8 mouse cellular contexts compared by ENCODE assay signal in the genomic region with DNA sequence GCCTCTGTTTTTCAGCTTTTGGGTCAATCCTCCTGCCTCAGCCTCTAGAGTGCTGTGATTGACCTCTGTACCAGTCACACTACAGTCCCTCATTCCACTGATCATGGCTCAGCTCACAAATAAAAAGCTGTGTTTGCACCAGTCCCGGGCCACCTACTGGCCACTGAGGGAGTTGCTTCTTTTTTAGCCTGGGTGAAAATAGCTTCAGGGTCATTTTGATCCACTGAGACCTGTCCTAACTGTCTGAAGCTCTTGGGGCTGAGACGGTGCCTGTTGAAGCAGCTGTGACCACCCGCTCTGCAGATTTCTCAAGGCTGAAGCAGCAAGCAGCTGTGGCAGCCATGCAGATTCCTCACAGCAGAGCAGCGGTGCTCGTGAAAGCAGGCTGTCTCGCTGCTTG. TPM values are rescaled to one million over a fixed set of nuclear protein-coding genes. Genes with fewer than 3 reads are reported as not detected.
DNase-seq lines count a peak whose midpoint lies in the region; TF ChIP-seq lines count a peak whose summit lies in the region.

No protein-coding gene starts in this region.

- peak; percentile 26 for DNase-seq in lung, adult 2 months
- DNase-seq in lung, postnatal 25 days (ENCODE audit: low spot score) = no peak
- DNase-seq in Muller cell, postnatal 12 days (ENCODE audit: inconsistent ontology term) = peak; percentile 39
- DNase-seq in cerebellum, adult 9-10 months = peak; percentile 57
- peak; percentile 34 for DNase-seq in heart, adult 8-10 months (ENCODE audit: low spot score)
- DNase-seq in kidney, postnatal 14 days = peak; percentile 47
- peak; percentile 80 for DNase-seq in retina, embryonic 14.5 days (ENCODE audit: low spot score)
- no peak for DNase-seq in urinary bladder, adult 18-20 months (ENCODE audit: low spot score in 2 of 2)

- no peak overlapping the region for H3K4me3 ChIP-seq in lung, adult 2 months (replicated peaks; ENCODE audit: extremely low read depth, low read depth, low read length)

- no peak for TF ChIP-seq POLR2A in lung, adult 2 months (IDR thresholded peaks at IDR 0.05; ENCODE audit: borderline replicate concordance, extremely low read depth, low read depth, low read length)

- 70% methylated on average over 6 of the region's 6 CpGs for WGBS in lung, adult 2 months

- H3K4me1 ChIP-seq in lung, adult 2 months (ENCODE audit: control insufficient read depth, insufficient read depth, low read length) = 0 out of 2 replicates have a peak, but pooled peaks cover 2% of the 10 kb centered on the region

- peak; percentile 71 for TF ChIP-seq CTCF in lung, adult 2 months (IDR thresholded peaks at IDR 0.05; ENCODE audit: insufficient read depth, low read length)

RNA-seq across cellular contexts. Expression of a gene that starts 14.0 kb away (rescaled TPM):
- 7.1 and 10.6 TPM in 2 replicates for polyA plus RNA-seq in lung, adult 2 months (2012; rRNA removed)
- 1 to 10 TPM; 4.3 to 7.9 (median 7.2) TPM for total RNA-seq in heart, adult 8-10 months (2022)

RNA-seq across cellular contexts. Expression of a gene that starts 46.7 kb away (rescaled TPM):
- polyA plus RNA-seq in lung, adult 2 months (2012; rRNA removed) = 0.23 and 0.53 TPM in 2 replicates
- 1 to 10 TPM in 1 of 4 experiments, under 1 TPM in 3; 0.38 to 1.2 (median 0.91) TPM for total RNA-seq in heart, adult 8-10 months (2022)

RNA-seq across cellular contexts. Expression of a gene that starts 52.1 kb away (rescaled TPM):
- polyA plus RNA-seq in lung, adult 2 months (2012; rRNA removed) = not detected in 2 replicates
- not detected for total RNA-seq in heart, adult 8-10 months (2022)

Comparison
In these comparisons a context has a peak if more than half of its experiments do, and no peak if none do; other contexts are left out.
1. DNase-seq: peak in lung, adult 2 months (single experiment), Muller cell, postnatal 12 days (single experiment), cerebellum, adult 9-10 months (single experiment), heart, adult 8-10 months (single experiment), kidney, postnatal 14 days (single experiment) and retina, embryonic 14.5 days (single experiment); none in lung, postnatal 25 days (single experiment) and urinary bladder, adult 18-20 months (0 of 2).